Mouse (Mus musculus) right cerebral cortex, postnatal 25 days (tissue): Measurements from ENCODE around the gene Uncx.

ENCODE experiments used
- DNase-seq: peaks from one replicate; pipeline ENCODE4 v3.0.0; 2022

Uncx gene

DNA sequence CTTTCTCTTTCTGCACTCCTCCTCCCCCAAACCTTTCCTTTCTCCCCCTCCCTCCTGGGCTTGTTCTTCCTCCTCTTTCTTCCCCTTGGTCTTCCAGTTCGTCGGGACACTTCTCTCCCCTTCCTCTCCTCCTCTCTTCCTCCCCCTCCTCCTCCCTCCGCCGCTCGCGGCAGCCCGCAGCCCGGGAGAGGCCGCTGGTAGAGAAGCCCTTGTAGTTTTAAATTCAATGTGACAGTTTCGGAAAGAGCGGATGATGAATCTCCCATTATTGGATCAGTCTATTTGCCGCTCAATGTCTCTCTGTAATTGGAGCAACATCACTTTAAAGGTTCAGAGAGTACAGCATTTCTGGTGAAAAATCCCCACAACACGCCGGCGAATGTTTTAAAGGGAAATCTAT, at the start of gene Uncx:
Gene Uncx (plus strand): TSS at position 281 of the 400 bp plus-strand sequence.
- DNase-seq: no peak

DNA sequence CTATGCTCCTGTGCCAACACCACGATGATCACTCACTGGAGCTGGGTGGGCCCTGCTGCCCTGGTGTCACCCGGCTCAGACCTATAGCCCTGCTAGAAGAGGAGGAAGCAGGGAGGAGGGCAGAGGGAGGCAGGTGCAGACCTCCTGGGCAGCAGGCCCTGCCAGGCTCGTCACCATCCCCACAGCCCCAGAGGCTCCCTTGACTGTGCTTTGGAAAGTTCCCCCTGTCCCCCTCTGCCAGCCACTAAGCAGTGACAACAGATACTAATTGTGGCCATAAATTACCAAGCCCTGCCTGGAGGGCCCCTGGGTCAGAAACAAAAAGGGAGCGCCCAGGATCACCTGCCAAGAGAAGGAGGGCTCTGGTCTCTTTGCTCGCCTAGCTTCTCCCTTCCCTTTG, 49.6 kb upstream of the Uncx start:
- DNase-seq: no peak

DNA sequence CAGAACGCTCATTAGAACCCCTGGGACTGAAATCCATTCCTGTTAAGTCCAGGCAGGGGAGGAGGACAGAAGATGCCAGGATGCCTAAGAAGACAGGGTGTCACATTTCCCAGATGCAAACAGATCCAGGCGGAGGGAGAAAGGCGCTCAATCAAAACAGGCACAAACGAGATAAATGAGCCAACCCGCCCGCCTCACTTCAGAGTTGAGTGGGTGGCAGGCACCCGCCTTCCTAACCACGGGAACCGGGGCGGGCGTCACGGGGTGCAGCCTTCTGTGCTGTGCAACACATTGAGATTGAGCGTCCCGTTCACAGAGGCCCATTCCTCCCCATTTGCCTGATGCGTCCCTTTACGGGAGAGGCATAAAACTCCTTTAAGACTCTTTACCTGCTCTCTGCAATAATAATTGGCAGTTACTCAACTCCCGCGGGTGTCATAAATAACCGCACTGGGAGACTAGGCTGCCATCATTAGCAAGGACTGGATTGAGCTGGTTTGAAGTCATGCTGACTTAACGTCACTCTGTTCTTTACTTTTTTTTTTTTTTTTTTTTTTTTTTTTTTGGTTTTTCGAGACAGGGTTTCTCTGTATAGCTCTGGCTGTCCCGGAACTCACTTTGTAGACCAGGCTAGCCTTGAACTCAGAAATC, 48.1 kb upstream of the Uncx start:
- DNase-seq: no peak

DNA sequence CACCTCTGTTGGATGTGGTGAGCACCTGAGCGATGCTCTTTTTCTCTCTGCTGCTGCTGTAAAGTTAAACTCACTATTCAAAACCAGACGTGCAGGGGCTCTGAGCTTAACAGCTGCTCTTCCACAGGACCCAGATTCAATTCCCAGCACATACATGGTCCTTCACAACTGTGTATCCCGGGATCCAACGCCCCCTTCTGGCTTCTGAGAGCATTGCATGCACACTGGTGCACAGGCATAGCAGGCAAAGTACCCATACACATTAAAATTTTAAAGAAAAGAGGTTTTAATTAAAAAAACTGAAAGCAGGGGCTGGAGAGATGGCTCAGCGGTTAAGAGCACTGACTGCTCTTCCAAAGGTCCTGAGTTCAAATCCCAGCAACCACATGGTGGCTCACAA, 46.4 kb upstream of the Uncx start:
- DNase-seq: no peak

DNA sequence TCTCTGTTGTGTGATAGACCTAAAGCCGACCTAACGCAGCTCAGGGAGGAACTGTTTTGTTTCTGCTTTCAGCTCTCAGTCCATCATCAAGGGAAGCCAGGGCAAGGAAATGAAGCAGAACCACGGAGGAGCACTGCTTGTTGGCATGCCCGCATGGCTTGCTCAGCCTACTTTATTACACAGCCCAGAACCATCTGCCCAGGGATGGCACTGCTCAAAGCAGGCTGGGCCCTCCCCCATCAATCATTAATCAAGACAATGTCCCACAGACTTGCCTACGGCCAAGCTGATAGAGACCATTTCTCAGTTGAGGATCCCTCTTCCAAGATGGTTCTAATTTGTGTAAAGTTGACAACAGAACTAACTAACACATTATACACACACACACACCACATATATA, 44.5 kb upstream of the Uncx start:
- no peak for DNase-seq

DNA sequence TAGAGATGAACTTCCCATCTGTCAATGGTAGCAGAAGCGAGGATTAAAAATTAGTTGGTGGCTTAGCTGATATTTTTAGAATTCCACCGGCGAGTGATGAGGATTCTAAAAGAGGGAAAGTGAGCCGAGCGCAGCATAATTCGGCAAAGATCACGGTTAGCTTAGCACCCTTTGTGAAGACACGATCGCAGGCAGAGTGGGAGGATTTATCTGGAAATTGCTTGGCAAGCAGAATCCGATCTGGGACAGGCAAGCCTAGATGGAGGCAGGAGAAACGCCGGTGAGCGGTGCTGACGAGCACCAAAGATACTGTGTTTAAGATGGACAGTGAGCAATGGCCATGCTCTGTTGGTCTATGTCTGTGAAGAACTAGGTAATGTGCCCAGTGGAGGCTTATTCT, 41.0 kb upstream of the Uncx start:
- DNase-seq: peak; percentile 17

DNA sequence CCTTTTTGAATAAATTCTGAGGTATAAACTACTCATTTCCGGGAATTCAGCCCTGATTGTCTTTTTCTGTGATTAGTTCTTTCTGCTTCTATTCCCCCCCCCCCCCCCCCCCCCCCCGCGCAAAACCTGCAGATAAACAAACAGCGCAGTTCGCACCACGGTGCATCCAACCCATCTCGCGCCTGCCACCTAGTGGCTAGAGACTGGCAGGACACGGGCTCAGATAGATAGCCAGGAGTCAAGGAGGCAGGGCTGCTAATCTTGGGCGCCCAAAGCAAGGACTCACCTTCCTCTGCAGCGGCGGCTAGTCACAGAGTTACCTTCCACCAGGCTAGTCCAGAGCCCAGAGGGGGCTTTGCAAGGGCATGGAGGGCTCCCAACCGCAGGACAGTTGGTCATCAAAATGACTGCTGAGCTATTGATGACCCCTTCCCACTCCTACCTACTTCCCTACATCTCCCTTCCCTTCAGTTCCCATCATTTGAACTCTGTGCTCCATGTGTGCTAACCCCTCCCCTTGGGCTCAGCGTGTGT, 38.2 kb upstream of the Uncx start:
- peak; percentile 54 for DNase-seq

DNA sequence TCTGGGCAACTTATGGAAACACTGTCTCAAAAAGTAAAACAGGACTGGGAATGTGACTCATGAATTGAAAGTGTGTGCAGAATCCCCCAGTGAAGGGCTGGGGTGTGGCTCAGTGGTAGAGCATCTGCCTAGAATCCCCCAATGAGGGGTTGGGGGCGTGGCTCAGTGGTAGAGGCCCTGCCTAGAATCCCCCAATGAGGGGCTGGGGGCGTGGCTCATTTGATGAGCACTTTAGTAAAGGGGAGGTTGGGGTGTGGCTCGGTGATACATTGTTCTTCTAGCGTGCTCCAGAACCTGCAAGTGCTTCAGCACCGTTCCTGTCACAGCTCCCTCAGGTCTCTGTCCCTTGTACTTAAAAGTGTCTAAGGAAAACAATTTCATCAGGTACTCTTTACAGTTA, 37.1 kb upstream of the Uncx start:
- DNase-seq: no peak

DNA sequence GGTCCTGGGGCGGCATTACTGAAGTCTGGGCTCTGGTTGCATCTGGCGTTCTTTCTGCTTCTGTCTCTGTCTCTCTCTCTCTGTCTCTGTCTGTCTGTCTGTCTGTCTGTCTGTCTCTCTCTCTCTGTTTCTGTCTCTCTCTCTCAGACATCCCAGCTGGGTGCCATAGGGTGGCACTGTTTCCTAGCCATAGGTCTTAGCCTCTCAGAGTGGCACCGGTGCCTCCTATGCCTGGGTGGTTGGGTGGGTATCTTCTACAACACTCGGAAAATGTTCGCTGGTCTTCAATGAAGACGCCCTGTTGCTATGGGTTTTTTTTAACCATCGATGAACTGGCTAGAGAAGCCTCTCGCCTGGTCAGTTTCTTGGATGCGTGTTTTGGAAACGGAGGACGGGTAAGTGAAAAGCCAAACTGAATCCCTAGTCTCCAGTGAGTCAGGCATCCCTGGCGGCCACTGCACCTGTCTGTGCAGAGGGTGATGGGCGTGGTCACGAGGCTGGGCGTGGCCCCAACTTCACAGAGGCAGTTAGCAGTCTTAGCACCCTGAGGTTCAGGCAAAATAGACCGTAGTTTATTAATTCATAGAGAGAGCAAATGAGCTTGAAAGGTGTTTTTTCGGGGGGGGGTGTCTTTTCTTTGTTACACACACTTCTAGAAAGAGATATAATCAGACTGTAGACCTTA, 32.5 kb upstream of the Uncx start:
- DNase-seq: no peak

DNA sequence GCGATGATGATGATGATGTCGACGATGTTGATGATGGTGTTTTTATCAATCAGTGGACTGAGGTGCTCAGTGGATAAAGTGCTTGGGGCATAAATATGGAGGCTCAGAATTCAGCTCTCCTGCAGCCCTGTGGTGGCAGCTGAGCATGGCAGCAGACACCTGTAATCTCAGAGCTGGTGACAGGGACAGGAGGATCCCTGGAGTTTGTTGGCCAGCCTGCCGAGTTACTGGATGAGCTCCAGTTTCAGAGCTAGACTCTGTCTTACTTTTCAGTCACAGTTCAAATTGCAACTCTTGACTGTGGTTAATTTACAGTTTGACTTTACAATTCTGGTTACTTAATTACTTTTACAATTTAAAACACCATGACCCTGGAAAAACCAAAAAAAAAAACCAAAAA, 31.1 kb upstream of the Uncx start:
- no peak for DNase-seq

DNA sequence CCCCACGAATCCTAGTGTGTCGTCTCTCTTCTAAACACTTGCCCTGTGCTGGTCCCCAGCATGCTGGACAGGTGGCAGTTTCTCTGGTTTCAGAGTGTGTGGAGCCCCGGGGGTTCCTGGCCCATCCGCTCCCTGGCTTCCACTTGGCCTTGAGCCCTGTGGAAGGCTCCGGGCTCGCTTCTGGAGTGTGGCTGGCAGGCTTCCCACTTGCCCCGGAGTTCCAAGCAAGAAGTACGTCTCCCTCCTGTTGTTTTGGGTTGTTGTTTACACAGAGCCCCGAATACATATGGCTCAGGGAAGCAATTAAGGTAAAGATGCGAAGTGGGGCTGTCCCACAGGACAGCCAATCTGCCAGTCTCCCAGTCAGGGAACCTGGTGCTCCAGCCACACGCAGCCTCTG, 27.0 kb upstream of the Uncx start:
- no peak for DNase-seq

DNA sequence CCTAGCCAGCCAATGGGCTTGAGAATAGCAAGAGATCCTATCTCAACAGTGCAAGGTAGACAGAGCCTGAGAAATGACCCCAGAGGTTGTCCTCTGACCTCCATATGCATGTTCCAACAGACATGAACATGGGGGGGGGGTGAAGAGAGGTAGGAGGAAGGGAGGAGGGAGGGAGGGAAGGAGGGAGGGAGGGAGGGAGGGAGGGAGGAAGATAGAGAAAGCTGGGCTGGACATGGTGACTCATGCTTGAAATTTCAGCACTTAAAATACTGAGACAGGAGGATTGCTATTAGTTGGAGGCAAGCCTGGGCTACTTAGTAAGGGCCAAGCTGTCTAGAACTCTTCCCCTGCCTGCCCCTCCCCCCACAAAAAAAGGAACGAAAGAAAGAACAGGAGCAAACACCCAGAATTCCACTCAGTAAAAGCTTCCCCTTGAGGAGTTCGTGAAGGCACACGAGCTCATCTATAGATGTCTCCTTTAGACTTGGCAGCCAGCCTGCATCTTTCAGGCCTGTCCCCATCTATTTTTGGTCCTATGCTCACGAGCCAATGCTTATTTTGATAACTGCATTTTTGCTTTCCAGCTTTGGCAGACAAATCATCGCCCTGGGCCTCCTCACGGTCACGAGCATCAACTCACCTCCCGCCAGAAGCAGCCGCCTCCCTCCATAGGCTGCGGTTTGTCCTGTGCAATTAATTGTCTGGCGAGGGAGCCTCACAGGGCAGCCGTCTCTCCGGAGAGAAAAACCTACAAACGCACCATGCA, 23.0 kb upstream of the Uncx start:
- no peak for DNase-seq

DNA sequence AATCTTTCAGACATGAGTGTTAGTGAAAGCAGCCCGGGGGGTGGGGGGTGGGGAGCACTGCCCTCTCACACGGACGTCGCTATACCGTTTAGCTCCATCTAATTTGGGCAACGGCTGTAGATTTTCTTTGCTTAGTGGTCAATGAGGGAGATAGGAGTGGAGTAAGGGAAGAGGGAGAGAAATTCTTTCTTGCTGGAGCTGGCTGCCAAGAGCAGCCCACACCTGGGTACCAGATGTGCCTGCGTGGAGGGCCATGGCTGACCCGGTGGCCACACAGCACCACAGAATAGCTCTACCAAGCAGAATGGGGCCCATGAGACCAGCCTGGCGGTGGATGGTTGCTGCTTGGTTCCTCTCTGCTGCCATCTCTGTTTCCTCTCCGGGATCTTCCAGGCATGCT, 21.3 kb upstream of the Uncx start:
- no peak for DNase-seq

DNA sequence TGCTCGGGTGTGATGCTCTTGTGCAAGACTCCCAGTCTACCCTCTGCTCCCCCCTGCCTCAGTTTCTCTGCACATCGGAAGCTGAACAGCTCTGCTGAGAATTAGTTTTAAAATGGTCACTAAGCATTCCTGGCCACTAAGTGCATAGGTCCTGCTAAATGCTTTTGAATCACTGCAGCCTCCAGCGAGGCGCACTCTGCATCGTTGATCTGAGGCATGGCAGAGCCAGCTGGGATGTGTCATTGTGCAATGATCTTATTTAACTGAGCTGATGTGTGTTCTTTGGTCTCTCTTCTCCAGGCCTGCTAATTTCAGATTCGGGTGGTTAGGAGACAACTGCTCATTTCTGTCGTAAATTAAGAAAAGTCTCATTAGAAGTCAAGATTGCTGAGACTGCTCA, 14.4 kb upstream of the Uncx start:
- DNase-seq: no peak

DNA sequence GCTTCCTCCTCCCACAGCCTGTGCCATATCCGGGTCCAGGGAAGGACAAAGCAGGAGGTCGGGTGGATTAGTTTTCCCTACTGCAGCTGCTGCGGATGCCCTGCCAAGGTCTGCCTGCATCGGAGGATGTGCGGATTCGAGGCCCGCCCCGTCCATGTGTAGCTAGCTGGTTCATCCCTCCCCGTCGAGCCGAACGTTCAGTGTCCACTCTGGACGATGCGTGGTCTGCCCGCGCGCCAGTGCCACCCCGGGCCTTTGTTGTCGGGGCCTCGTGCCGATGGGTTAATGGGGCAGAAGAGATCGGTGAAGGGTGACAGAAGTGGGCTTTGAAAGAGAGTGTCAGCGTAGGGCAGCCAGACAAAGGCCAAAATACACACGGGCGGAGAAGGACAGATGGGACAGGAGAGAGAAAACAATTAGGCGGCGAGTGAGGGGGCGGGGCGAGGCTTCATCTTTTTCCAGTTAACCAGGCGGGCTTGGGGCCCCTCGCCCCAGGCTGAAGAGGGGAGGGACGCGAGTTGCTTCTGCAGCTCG, 7.8 kb upstream of the Uncx start:
- no peak for DNase-seq

DNA sequence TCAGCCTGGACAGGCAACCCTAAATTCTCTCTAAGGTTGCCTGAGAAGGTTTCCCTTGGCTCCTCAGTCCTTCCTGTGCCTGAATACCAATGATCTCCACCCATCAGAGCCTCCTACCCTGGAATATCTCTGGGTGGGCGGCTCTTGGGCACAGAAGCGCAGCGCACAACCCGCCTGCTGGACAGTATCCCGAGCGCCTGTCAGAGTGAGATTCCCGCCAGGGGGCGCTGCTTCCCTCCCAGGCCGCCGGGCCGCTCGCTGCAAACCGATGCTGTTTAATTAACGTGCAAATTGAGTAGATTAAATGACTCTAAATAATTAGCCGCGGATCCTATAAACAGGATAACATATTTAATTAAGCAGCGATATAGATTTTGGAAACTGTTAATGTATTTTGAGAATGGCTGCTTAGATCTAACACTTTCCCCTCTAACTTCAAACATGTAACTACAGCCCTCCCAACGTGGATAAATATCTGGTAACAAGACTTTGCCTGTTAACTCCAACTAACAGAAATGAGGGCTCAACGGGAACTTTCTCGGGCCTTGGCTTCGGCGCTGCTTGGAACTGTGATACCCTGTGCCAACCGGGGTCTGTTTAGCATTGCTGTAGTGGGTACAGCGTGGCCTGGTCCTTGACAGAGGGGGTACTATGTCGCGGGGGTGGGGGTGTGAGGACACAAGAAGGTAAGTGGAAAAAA, 6.9 kb upstream of the Uncx start:
- no peak for DNase-seq

DNA sequence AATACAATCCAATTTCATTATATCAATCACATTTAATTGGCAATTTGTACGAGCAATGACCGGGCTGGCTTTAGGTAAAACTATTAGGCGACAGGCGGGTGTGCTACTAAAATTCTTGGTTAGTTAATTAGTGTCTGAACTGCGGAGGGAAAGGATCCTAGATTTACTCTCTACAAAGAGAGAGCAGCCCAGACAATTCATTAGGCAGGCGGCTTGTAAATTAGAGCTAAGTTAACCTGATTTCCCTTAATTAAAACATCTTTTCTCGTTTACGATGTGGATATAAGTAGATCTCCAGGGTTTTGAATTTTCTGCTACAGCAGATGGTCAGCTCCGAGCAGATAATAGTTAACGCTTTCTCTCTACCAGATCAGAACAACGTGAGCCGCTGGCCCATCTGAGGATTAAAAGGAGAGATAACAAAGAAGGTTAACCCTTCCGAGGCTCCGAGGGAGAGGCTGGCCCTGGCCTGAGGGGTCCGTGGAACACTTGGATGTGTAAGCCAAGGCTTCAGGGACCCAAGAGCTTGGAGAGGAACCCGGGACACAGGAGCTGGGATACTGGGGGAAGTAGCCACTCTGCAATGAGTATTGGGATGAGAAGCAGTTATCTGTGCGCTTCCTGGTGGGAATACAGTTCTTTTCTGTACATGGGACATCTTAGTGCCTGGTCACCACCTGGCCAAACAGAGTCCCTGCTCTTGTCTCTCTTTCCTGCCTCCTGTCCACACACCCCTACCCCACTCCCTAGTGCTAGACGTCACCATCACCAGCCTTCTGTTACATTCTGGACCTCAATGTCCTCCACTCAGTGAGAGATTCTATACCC, 6.2 kb upstream of the Uncx start:
- no peak for DNase-seq

DNA sequence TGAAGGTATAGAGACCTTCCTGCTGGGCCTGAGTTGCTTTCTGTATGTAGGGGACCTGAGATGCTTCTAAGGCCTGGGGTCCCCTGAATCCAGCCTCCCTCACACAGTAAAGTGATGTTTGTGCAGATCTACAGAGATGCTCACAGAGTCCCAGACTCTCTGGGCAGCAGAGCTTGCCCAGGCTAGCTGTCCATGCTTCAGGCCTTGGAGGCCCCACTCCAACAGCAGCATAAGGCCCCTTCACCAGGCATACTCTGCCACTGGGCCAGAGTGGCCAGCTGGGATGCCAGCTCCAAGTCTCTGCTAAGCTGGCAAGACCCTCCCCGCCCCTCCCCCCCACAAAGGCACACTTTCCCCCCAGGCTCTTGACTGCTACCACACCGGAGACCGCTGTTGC, 5.6 kb upstream of the Uncx start:
- no peak for DNase-seq

DNA sequence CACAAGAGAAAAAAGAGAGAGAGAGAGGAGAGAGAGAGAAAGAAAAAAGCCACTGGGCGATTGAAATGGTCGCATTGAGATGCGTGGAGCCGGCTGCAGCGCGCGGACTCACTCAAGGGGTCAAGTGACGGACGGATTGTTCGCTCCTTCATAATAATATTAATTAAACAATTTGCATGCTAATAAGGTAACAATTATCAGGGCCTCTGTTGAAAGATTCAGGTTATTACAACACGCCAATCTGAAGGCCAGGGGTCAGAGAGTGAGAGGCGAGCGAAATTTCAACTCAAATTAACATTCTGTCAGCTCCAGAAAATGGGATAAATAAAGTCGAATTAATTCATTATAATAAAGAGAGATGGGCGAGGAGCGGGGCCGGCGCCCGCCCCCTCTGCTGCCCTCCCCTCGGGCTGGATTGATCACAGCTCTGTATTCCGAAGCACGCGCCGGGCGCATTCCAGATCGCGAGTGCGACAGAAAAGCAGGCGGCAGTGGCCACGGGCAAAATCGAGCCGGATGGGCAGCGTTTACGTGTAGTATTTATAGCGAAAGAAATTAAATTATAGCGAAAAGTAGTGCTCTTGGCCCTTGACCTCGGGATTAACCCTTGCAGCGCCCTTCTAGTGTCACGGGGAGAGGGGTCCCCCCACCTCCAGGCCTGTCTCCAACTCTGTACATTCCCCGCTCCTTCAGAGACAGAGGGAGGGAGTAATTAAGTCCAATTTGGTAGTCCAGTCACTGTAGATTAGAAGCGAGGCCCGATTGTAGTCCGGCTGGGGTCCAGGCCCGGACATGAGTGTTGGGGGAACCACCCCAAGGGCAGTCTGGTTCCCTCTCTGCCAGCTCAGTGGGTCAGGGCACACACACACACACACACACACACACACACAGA, 1.9 kb upstream of the Uncx start:
- no peak for DNase-seq

DNA sequence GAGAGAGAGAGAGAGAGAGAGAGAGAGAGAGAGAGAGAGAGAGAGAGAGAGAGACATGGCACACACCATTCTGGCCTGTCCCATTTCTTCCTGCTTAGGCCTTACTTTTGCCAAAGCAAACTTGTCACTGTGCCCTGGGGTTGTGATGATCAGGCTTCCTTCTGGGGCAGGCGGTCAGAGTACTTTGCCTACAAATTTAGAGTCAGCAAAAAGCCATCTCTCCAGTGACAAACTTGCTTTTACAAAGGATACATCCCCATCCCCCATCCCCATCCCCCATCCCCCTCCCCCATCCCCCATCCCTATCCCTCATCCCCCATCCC, 1.3 kb upstream of the Uncx start:
- no peak for DNase-seq

DNA sequence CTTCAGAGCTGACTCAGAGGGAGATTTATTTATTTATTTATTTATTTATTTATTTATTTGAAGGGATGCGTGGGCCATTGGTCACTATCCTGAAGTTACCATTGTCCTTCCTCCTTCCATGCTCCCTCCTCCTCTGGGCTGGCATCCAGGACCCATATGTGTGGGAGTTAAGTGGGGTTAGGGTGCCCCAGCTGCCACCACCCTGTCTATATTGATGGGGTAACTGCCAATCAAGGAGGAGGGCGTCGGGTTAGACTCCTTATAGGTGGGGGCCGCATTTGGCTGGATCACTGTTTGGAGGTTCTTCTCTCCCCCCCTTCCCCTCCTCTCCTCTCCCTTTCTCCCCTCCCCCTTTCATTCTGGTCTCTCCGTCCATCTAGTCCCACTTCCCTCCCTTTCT, 738 bp upstream of the Uncx start:
- no peak for DNase-seq
